In genomic region chr1:94970103-94970759, GRCm38 (mm10) we compare ENCODE assay signal across 25 mouse cellular contexts.
DNase-seq lines count a peak whose midpoint lies in the region; ATAC-seq and TF ChIP-seq lines count a peak whose summit lies in the region.
"Had no signal": no experiment of that assay in that cellular context is flagged by ENCODE, and none has a peak within 500 bp of the region (broad histone marks: within the 10 kb centered on the region; RNA-seq: fewer than 3 reads in every experiment).

No protein-coding gene starts in this region.

- 0 out of 2 replicates have a peak, but pooled peaks have one; percentile 21 for ATAC-seq in forebrain, embryonic 13.5 days
- no peak for ATAC-seq in lung, embryonic 14.5 days (ENCODE audit: insufficient read depth)
- no peak for ATAC-seq in inflammation-experienced regulatory T-cells, adult 6 months
- ATAC-seq: intestine, embryonic 16.5 days; liver, postnatal 0 days; midbrain, embryonic 13.5 days had no signal

- H3K36me3 ChIP-seq in forebrain, embryonic 13.5 days (ENCODE audit: poor library complexity, severe bottlenecking): no peaks in the 10 kb centered on the region
- no peaks in the 10 kb centered on the region for H3K36me3 ChIP-seq in forebrain, embryonic 10.5 days (replicated peaks)
- H3K36me3 ChIP-seq in lung, embryonic 14.5 days (ENCODE audit: insufficient read depth): no peaks in the 10 kb centered on the region
- H3K36me3 ChIP-seq: heart, embryonic 10.5 days; limb, embryonic 12.5 days; midbrain, embryonic 13.5 days; neural tube, embryonic 13.5 days had no signal

- H3K27ac ChIP-seq in forebrain, embryonic 13.5 days: no peak overlapping the region
- H3K27ac ChIP-seq in forebrain, embryonic 10.5 days: no peak overlapping the region
- no peak overlapping the region for H3K27ac ChIP-seq in lung, embryonic 14.5 days (ENCODE audit: low read depth)
- H3K27ac ChIP-seq: heart, embryonic 10.5 days; hindbrain, embryonic 14.5 days; limb, embryonic 12.5 days; midbrain, embryonic 13.5 days; neural tube, embryonic 13.5 days had no signal

- H3K9me3 ChIP-seq in forebrain, embryonic 13.5 days (replicated peaks): no peaks in the 10 kb centered on the region
- H3K9me3 ChIP-seq in forebrain, embryonic 10.5 days: no peaks in the 10 kb centered on the region
- H3K9me3 ChIP-seq in lung, embryonic 14.5 days (ENCODE audit: low read depth, low read length): no peaks in the 10 kb centered on the region
- H3K9me3 ChIP-seq: heart, embryonic 10.5 days; limb, embryonic 12.5 days; midbrain, embryonic 13.5 days; neural tube, embryonic 13.5 days had no signal

- no peak overlapping the region for H3K4me2 ChIP-seq in forebrain, embryonic 13.5 days
- H3K4me2 ChIP-seq in lung, embryonic 14.5 days: no peak overlapping the region
- H3K4me2 ChIP-seq: hindbrain, embryonic 14.5 days; limb, embryonic 12.5 days; liver, embryonic 11.5 days; midbrain, embryonic 13.5 days; neural tube, embryonic 13.5 days had no signal

- no peaks in the 10 kb centered on the region for H3K4me1 ChIP-seq in forebrain, embryonic 13.5 days
- no peaks in the 10 kb centered on the region for H3K4me1 ChIP-seq in forebrain, embryonic 10.5 days
- H3K4me1 ChIP-seq in lung, embryonic 14.5 days (ENCODE audit: insufficient read depth): no peaks in the 10 kb centered on the region
- H3K4me1 ChIP-seq: heart, embryonic 10.5 days; limb, embryonic 12.5 days; midbrain, embryonic 13.5 days; neural tube, embryonic 13.5 days had no signal

- DNase-seq in forebrain, embryonic 10.5 days (ENCODE audit: extremely low spot score, low spot score): no peak
- DNase-seq in lung, embryonic 14.5 days: peak; percentile 26
- no peak for DNase-seq in lung, postnatal 36 days
- peak; percentile 15 for DNase-seq in brain, adult 2 months (ENCODE audit: low read depth, low spot score)
- DNase-seq in layer of hippocampus, adult 9-10 months (ENCODE audit: low spot score): peak; percentile 1
- no peak for DNase-seq in lung, adult 18-20 months
- DNase-seq: adrenal gland, postnatal 14 days; cerebellum, adult 11-12 months; cerebellum, postnatal 25 days; gastrocnemius, postnatal 10 days; heart, postnatal 4 days; kidney, postnatal 36 days; liver, postnatal 0 days; lung, postnatal 14 days; retina, postnatal 1 day had no signal

- 39% methylated on average over 3 of the region's 3 CpGs for WGBS in forebrain, embryonic 13.5 days
- 87% methylated on average over 3 of the region's 3 CpGs for WGBS in forebrain, embryonic 10.5 days
- 27% methylated on average over 3 of the region's 3 CpGs for WGBS in lung, embryonic 14.5 days

- no peak for TF ChIP-seq CTCF in lung, embryonic 14.5 days (IDR thresholded peaks at IDR 0.05; ENCODE audit: low read depth)

- no peaks in the 10 kb centered on the region for H3K27me3 ChIP-seq in forebrain, embryonic 13.5 days
- no peaks in the 10 kb centered on the region for H3K27me3 ChIP-seq in forebrain, embryonic 10.5 days (ENCODE audit: poor library complexity, severe bottlenecking)
- H3K27me3 ChIP-seq in lung, embryonic 14.5 days (ENCODE audit: insufficient read depth, low read length): no peaks in the 10 kb centered on the region
- H3K27me3 ChIP-seq: limb, embryonic 12.5 days; midbrain, embryonic 13.5 days; neural tube, embryonic 13.5 days had no signal

- H3K4me3 ChIP-seq in forebrain, embryonic 13.5 days: no peak overlapping the region
- H3K4me3 ChIP-seq in forebrain, embryonic 10.5 days: no peak overlapping the region
- H3K4me3 ChIP-seq in lung, embryonic 14.5 days (ENCODE audit: low read depth, low read length): no peak overlapping the region
- H3K4me3 ChIP-seq: heart, embryonic 10.5 days; limb, embryonic 12.5 days; midbrain, embryonic 13.5 days; myocyte; neural tube, embryonic 13.5 days had no signal

- H3K9ac ChIP-seq in forebrain, embryonic 13.5 days: no peak overlapping the region
- H3K9ac ChIP-seq in lung, embryonic 14.5 days: no peak overlapping the region
- H3K9ac ChIP-seq: hindbrain, embryonic 14.5 days; limb, embryonic 12.5 days; liver, postnatal 0 days; midbrain, embryonic 13.5 days; neural tube, embryonic 13.5 days had no signal

Comparison
In these comparisons a context has a peak if more than half of its experiments do, and no peak if none do; other contexts are left out.
1. DNase-seq: peak in lung, embryonic 14.5 days (single experiment), brain, adult 2 months (single experiment) and layer of hippocampus, adult 9-10 months (single experiment); none in forebrain, embryonic 10.5 days (single experiment), lung, postnatal 36 days (single experiment) and lung, adult 18-20 months (0 of 2).